In the genomic region with DNA sequence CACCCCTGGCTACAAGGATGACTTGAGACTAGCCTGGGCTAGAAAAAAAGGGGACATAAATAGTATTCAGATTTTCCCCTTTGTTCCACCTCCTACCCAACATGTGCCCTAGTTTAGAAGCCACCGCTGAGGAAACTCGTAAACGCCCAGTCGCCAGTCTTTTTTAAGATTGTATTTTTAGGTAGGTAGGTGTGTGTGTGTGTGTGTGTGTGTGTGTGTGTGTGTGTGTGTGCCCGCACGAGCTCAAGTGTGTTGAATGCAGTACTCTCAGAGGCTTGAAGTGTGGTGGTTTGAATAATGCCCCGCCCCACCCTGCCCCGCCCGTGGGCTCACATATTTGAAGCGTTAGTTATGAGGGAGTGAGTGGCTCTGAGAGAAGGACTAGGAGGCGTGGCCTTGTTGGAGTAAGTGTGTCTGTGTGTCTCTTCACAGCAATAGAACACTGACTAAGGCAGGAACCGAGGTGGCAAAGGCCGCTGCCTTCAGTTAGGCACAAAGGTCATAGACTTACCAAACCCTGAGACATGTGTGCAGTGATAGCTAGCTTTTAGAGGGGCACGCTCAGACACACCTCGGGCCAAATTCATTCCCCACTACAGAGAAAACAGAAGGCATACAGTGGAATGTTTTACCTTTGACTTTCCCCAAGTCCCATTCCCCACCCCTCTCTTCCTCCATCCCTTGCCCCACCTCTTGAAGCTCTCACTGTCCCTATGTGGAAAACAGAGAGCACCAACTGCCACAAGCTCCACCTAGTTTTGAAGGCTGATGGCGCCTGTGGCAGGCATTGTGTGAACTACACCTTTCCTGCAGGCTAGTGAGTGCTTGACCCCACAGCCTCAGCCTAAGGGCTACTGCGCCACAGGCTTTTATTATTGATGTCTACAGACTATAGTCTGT, we compare ENCODE assay signal across 9 mouse cellular contexts. TPM values are rescaled to one million over a fixed set of nuclear protein-coding genes. Genes with fewer than 3 reads are reported as not detected.
DNase-seq lines count a peak whose midpoint lies in the region; ATAC-seq and TF ChIP-seq lines count a peak whose summit lies in the region.
"Had no signal": no experiment of that assay in that cellular context is flagged by ENCODE, and none has a peak within 500 bp of the region (broad histone marks: within the 10 kb centered on the region; RNA-seq: fewer than 3 reads in every experiment).

No protein-coding gene starts in this region.

- ATAC-seq in CD4-positive, CD25-positive, alpha-beta regulatory T cell, adult 4 months = peak; percentile 59
- ATAC-seq in lung, embryonic 14.5 days (ENCODE audit: insufficient read depth) = peak; percentile 63; the same call in 1 of the 2 replicates
- peak; percentile 77; the same call in 1 of the 2 replicates for ATAC-seq in stomach, embryonic 16.5 days (ENCODE audit: insufficient read depth, low FRiP score)

- H3K9ac ChIP-seq in lung, embryonic 14.5 days = no peak overlapping the region
- no peak overlapping the region for H3K9ac ChIP-seq in stomach, embryonic 16.5 days (ENCODE audit: low read length)
- H3K9ac ChIP-seq: heart, embryonic 15.5 days; liver, embryonic 13.5 days had no signal

- no peaks in the 10 kb centered on the region for H3K4me1 ChIP-seq in lung, embryonic 14.5 days (ENCODE audit: insufficient read depth)
- 0 out of 2 replicates have a peak, but pooled peaks cover 4% of the 10 kb centered on the region for H3K4me1 ChIP-seq in stomach, embryonic 16.5 days (ENCODE audit: control insufficient read depth, insufficient read depth, low read length)
- H3K4me1 ChIP-seq in forebrain, embryonic 10.5 days = peaks cover 7% of the 10 kb centered on the region
- H3K4me1 ChIP-seq: heart, embryonic 15.5 days; liver, embryonic 13.5 days had no signal

- no peak overlapping the region for H3K4me2 ChIP-seq in lung, embryonic 14.5 days
- H3K4me2 ChIP-seq in stomach, embryonic 16.5 days (ENCODE audit: low read depth, low read length) = no peak overlapping the region
- H3K4me2 ChIP-seq: heart, embryonic 15.5 days; liver, embryonic 13.5 days had no signal

- no peaks in the 10 kb centered on the region for H3K27me3 ChIP-seq in lung, embryonic 14.5 days (ENCODE audit: insufficient read depth, low read length)
- H3K27me3 ChIP-seq in stomach, embryonic 16.5 days (ENCODE audit: control insufficient read depth, insufficient read depth, low read length) = no peaks in the 10 kb centered on the region
- no peaks in the 10 kb centered on the region for H3K27me3 ChIP-seq in forebrain, embryonic 10.5 days (ENCODE audit: poor library complexity, severe bottlenecking)
- H3K27me3 ChIP-seq: heart, embryonic 15.5 days; liver, embryonic 13.5 days had no signal

- H3K4me3 ChIP-seq in lung, embryonic 14.5 days (ENCODE audit: low read depth, low read length) = no peak overlapping the region
- H3K4me3 ChIP-seq in stomach, embryonic 16.5 days (replicated peaks; ENCODE audit: low read length) = no peak overlapping the region
- no peak overlapping the region for H3K4me3 ChIP-seq in forebrain, embryonic 10.5 days
- H3K4me3 ChIP-seq: heart, embryonic 15.5 days; liver, embryonic 13.5 days had no signal

- no peaks in the 10 kb centered on the region for H3K9me3 ChIP-seq in lung, embryonic 14.5 days (ENCODE audit: low read depth, low read length)
- no peaks in the 10 kb centered on the region for H3K9me3 ChIP-seq in stomach, embryonic 16.5 days (replicated peaks; ENCODE audit: control insufficient read depth, low read length)
- no peaks in the 10 kb centered on the region for H3K9me3 ChIP-seq in forebrain, embryonic 10.5 days
- H3K9me3 ChIP-seq: heart, embryonic 15.5 days; liver, embryonic 13.5 days had no signal

- 64% methylated on average over 17 of the region's 17 CpGs for WGBS in lung, embryonic 14.5 days
- 60% methylated on average over 17 of the region's 17 CpGs for WGBS in stomach, embryonic 16.5 days
- WGBS in forebrain, embryonic 10.5 days = 88% methylated on average over 17 of the region's 17 CpGs

- peak; percentile 70 for DNase-seq in R1 (ENCODE audit: low read depth, low spot score)
- peak; percentile 34 for DNase-seq in lung, embryonic 14.5 days
- DNase-seq in forebrain, embryonic 10.5 days (ENCODE audit: extremely low spot score, low spot score) = no peak
- DNase-seq in gastrocnemius, postnatal 25 days = no peak
- no peak for DNase-seq in frontal cortex, postnatal 14 days (ENCODE audit: low spot score in 2 of 2)
- DNase-seq: liver, embryonic 13.5 days had no signal

- peak overlapping the region; percentile 61; the same call in 1 of the 2 replicates for H3K27ac ChIP-seq in lung, embryonic 14.5 days (ENCODE audit: low read depth)
- H3K27ac ChIP-seq in stomach, embryonic 16.5 days (ENCODE audit: low read length) = peak overlapping the region; percentile 55; the same call in 1 of the 2 replicates
- H3K27ac ChIP-seq in forebrain, embryonic 10.5 days = no peak overlapping the region
- H3K27ac ChIP-seq: heart, embryonic 15.5 days; liver, embryonic 13.5 days had no signal

- no peaks in the 10 kb centered on the region for H3K36me3 ChIP-seq in lung, embryonic 14.5 days (ENCODE audit: insufficient read depth)
- no peaks in the 10 kb centered on the region for H3K36me3 ChIP-seq in stomach, embryonic 16.5 days (ENCODE audit: control insufficient read depth, insufficient read depth, low read length)
- H3K36me3 ChIP-seq in forebrain, embryonic 10.5 days (replicated peaks) = no peaks in the 10 kb centered on the region
- H3K36me3 ChIP-seq: heart, embryonic 15.5 days; liver, embryonic 13.5 days had no signal

- TF ChIP-seq CTCF in lung, embryonic 14.5 days (IDR thresholded peaks at IDR 0.05; ENCODE audit: low read depth) = no peak

RNA-seq across cellular contexts. Expression of a gene that starts 45.6 kb away (rescaled TPM):
- polyA plus RNA-seq in CD4-positive, CD25-positive, alpha-beta regulatory T cell, adult 4 months (2017; shearing (Covaris generic)) = under 1 TPM; 0.10 to 0.23 TPM
- polyA plus RNA-seq in lung, embryonic 14.5 days (2014; fragmentation: Nextera tagmentation; extraction: Ambion mirVana) = 0.15 and 0.24 TPM in 2 replicates
- 2.9 and 3.2 TPM in 2 replicates for polyA plus RNA-seq in stomach, embryonic 16.5 days (2015; fragmentation: Nextera tagmentation; extraction: Ambion mirVana)
- 0.82 and 1.2 TPM in 2 replicates for polyA plus RNA-seq in forebrain, embryonic 10.5 days (2016; fragmentation: Nextera tagmentation; extraction: Ambion mirVana)
- total RNA-seq in gastrocnemius, postnatal 25 days (2021) = under 1 TPM; 0.05 to 0.08 TPM

RNA-seq across cellular contexts. Expression of a gene that starts 50.2 kb away (rescaled TPM):
- 10 to 100 TPM; 52.2 to 70.5 TPM for polyA plus RNA-seq in CD4-positive, CD25-positive, alpha-beta regulatory T cell, adult 4 months (2017; shearing (Covaris generic))
- 49.4 and 49.9 TPM in 2 replicates for polyA plus RNA-seq in lung, embryonic 14.5 days (2014; fragmentation: Nextera tagmentation; extraction: Ambion mirVana)
- polyA plus RNA-seq in stomach, embryonic 16.5 days (2015; fragmentation: Nextera tagmentation; extraction: Ambion mirVana) = 75.1 and 82.7 TPM in 2 replicates
- 74.1 and 79.4 TPM in 2 replicates for polyA plus RNA-seq in forebrain, embryonic 10.5 days (2016; fragmentation: Nextera tagmentation; extraction: Ambion mirVana)
- 10 to 100 TPM; 32.9 to 34.4 TPM for total RNA-seq in gastrocnemius, postnatal 25 days (2021)

Comparison
In these comparisons a context has a peak if more than half of its experiments do, and no peak if none do; other contexts are left out.
1. DNase-seq: peak in R1 (single experiment) and lung, embryonic 14.5 days (single experiment); none in forebrain, embryonic 10.5 days (single experiment), gastrocnemius, postnatal 25 days (single experiment) and frontal cortex, postnatal 14 days (0 of 2).
2. Peak in every context shown above with its lines, with median percentiles within 50 percentile points of each other: ATAC-seq.